Mouse (Mus musculus): ENCODE data around the gene Nrxn2. TPM values are rescaled to one million over a fixed set of nuclear protein-coding genes. Genes with fewer than 3 reads are reported as not detected.

Gene Nrxn2
- polyA plus RNA-seq, 1 experiment: 2.2 TPM

DNA sequence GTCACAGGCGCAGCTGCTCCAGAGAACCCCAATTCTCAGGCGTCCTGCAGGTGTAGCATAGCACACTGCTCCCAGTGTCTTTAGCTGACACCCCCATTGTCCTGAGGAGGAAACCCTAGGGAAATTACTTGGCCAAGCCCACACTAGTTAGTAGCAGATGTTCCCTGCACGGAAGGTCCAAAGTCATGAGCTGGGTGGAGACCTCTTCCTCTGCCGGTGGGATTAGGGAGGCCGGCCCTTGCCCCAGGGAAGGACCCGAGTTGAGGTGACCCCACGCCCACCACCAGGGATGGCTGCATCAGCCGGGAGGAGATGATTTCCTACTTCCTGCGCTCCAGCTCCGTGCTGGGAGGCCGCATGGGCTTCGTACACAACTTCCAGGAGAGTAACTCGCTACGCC is 5.7 kb upstream of the Nrxn2 start:
- H3K4me1 ChIP-seq (ENCODE audit: control insufficient read depth, insufficient read depth, insufficient read length): peaks cover 14% of the 10 kb centered on the region
- H3K4me3 ChIP-seq (ENCODE audit: extremely low read depth, insufficient read depth, insufficient read length): no peak overlapping the region
- no peak for DNase-seq (ENCODE audit: low read depth in 1 of 2, low spot score in 2 of 2)
- H3K36me3 ChIP-seq (ENCODE audit: control insufficient read depth, insufficient read depth, low read length): peaks cover 39% of the 10 kb centered on the region
- WGBS: 89% methylated on average over 14 of the region's 14 CpGs
- no peak overlapping the region for H3K27ac ChIP-seq (ENCODE audit: insufficient read depth, low read length)
- no peaks in the 10 kb centered on the region for H3K27me3 ChIP-seq (ENCODE audit: control insufficient read depth, insufficient read depth, low read length)
- TF ChIP-seq CTCF (IDR thresholded peaks at IDR 0.05; ENCODE audit: extremely low read depth, insufficient read depth, insufficient read length, insufficient replicate concordance): no peak
- no peak for TF ChIP-seq POLR2A (IDR thresholded peaks at IDR 0.05; ENCODE audit: low read depth, low read length)

DNA sequence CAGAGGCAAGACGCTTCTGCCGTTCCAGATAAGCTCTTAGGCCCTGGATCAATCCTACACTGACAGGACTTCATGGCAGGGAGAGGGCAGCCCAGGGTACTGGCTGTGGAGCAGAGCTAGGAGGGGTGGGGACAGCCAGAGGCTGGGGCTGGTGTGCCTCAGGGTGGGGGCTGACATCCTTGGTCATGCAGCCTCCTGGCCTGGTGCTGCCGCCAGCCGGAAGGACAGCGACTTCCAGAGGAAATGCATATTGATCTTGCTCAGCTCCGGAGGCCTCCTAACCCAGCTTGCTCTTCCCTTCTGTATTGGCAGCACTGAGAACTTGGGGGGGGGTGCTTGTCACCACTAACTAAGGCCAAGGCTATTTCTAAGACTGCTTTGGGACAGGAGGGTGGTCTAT is 3.1 kb upstream of the Nrxn2 start:
- Histone ChIP-seq H3K27ac (ENCODE audit: insufficient read depth, low read length) (no peak overlapping the region), H3K4me1 (ENCODE audit: control insufficient read depth, insufficient read depth, insufficient read length) (no peaks in the 10 kb centered on the region; the same call in none of the 2 replicates), H3K27me3 (ENCODE audit: control insufficient read depth, insufficient read depth, low read length) (peaks cover 9% of the 10 kb centered on the region; the same call in 1 of the 2 replicates), H3K36me3 (ENCODE audit: control insufficient read depth, insufficient read depth, low read length) (peaks cover 25% of the 10 kb centered on the region), H3K4me3 (ENCODE audit: extremely low read depth, insufficient read depth, insufficient read length) (no peak overlapping the region)
- no peak for DNase-seq (ENCODE audit: low read depth in 1 of 2, low spot score in 2 of 2)
- TF ChIP-seq POLR2A (IDR thresholded peaks at IDR 0.05; ENCODE audit: low read depth, low read length): no peak
- TF ChIP-seq CTCF (IDR thresholded peaks at IDR 0.05; ENCODE audit: extremely low read depth, insufficient read depth, insufficient read length, insufficient replicate concordance): no peak
- 76% methylated on average over 6 of the region's 6 CpGs for WGBS

- peaks cover 9% of the 10 kb centered on the region; the same call in 1 of the 2 replicates for H3K27me3 ChIP-seq (ENCODE audit: control insufficient read depth, insufficient read depth, low read length)
- no peaks in the 10 kb centered on the region; the same call in 1 of the 2 replicates for H3K4me1 ChIP-seq (ENCODE audit: control insufficient read depth, insufficient read depth, insufficient read length)
- 51% methylated on average over 9 of the region's 9 CpGs for WGBS
Measured at GRCm38 (mm10) chr19:6416124-6416770, 2.3 kb upstream of the Nrxn2 start.

GRCm38 (mm10) chr19:6416894-6417761 is 1.4 kb upstream of the Nrxn2 start:
- H3K36me3 ChIP-seq (ENCODE audit: control insufficient read depth, insufficient read depth, low read length): peaks cover 19% of the 10 kb centered on the region
- H3K4me3 ChIP-seq (ENCODE audit: extremely low read depth, insufficient read depth, insufficient read length): no peak overlapping the region
- no peak for TF ChIP-seq CTCF (IDR thresholded peaks at IDR 0.05; ENCODE audit: extremely low read depth, insufficient read depth, insufficient read length, insufficient replicate concordance)
- TF ChIP-seq POLR2A (IDR thresholded peaks at IDR 0.05; ENCODE audit: low read depth, low read length): no peak
- no peak overlapping the region for H3K27ac ChIP-seq (ENCODE audit: insufficient read depth, low read length)
- DNase-seq (ENCODE audit: low read depth in 1 of 2, low spot score in 2 of 2): no peak
- peaks cover 9% of the 10 kb centered on the region; the same call in 1 of the 2 replicates for H3K27me3 ChIP-seq (ENCODE audit: control insufficient read depth, insufficient read depth, low read length)
- no peaks in the 10 kb centered on the region; the same call in 1 of the 2 replicates for H3K4me1 ChIP-seq (ENCODE audit: control insufficient read depth, insufficient read depth, insufficient read length)
- 61% methylated on average over 12 of the region's 12 CpGs for WGBS

More at GRCm38 (mm10) chr19:6416124-6416770, 2.3 kb upstream of the Nrxn2 start:
- TF ChIP-seq CTCF (IDR thresholded peaks at IDR 0.05; ENCODE audit: extremely low read depth, insufficient read depth, insufficient read length, insufficient replicate concordance) (no peak), POLR2A (IDR thresholded peaks at IDR 0.05; ENCODE audit: low read depth, low read length) (no peak)
- H3K4me3 ChIP-seq (ENCODE audit: extremely low read depth, insufficient read depth, insufficient read length): no peak overlapping the region
- H3K36me3 ChIP-seq (ENCODE audit: control insufficient read depth, insufficient read depth, low read length): peaks cover 21% of the 10 kb centered on the region
- no peak for DNase-seq (ENCODE audit: low read depth in 1 of 2, low spot score in 2 of 2)
- no peak overlapping the region for H3K27ac ChIP-seq (ENCODE audit: insufficient read depth, low read length)

GRCm38 (mm10) chr19:6418984-6419692 is 607 bp downstream of the Nrxn2 start:
- DNase-seq (ENCODE audit: low read depth in 1 of 2, low spot score in 2 of 2): no peak
- Histone ChIP-seq H3K4me3 (ENCODE audit: extremely low read depth, insufficient read depth, insufficient read length) (no peak overlapping the region), H3K27ac (ENCODE audit: insufficient read depth, low read length) (no peak overlapping the region), H3K36me3 (ENCODE audit: control insufficient read depth, insufficient read depth, low read length) (peaks cover 3% of the 10 kb centered on the region), H3K4me1 (ENCODE audit: control insufficient read depth, insufficient read depth, insufficient read length) (no peaks in the 10 kb centered on the region; the same call in 1 of the 2 replicates), H3K27me3 (ENCODE audit: control insufficient read depth, insufficient read depth, low read length) (peaks cover 9% of the 10 kb centered on the region; the same call in 1 of the 2 replicates)
- 18% methylated on average over 19 of the region's 23 CpGs for WGBS
- TF ChIP-seq POLR2A (IDR thresholded peaks at IDR 0.05; ENCODE audit: low read depth, low read length) (no peak), CTCF (IDR thresholded peaks at IDR 0.05; ENCODE audit: extremely low read depth, insufficient read depth, insufficient read length, insufficient replicate concordance) (no peak)

DNA sequence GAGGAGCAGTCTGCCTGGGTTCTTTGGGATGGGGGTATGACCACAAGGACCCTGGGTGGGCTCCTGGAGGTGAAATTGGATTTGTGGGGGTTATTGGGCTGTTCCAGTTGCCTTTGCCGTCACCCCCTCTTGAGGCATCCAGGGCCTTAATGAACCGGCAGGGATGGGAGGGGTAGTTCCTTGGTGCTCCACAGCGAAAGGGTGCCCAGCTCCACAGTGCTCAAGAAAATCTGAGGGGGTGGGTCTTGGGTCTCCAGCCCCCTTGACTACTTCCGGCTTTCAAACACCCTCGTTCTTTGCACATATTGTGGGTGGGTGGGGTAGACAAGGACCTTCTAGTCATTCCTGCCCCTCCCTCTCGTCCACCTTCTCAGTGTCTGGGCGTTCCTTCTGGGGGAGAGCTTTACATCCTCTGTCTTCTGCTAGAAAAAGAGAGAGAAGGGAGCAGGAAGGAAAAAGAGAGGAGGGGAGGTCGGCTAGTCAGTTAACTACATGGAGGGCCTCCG is 1.3 kb downstream of the Nrxn2 start:
- peaks cover 9% of the 10 kb centered on the region; the same call in 1 of the 2 replicates for H3K27me3 ChIP-seq (ENCODE audit: control insufficient read depth, insufficient read depth, low read length)
- 58% methylated on average over 9 of the region's 9 CpGs for WGBS
- no peaks in the 10 kb centered on the region for H3K36me3 ChIP-seq (ENCODE audit: control insufficient read depth, insufficient read depth, low read length)
- no peaks in the 10 kb centered on the region; the same call in 1 of the 2 replicates for H3K4me1 ChIP-seq (ENCODE audit: control insufficient read depth, insufficient read depth, insufficient read length)
- DNase-seq (ENCODE audit: low read depth in 1 of 2, low spot score in 2 of 2): no peak
- H3K27ac ChIP-seq (ENCODE audit: insufficient read depth, low read length): no peak overlapping the region
- H3K4me3 ChIP-seq (ENCODE audit: extremely low read depth, insufficient read depth, insufficient read length): no peak overlapping the region
- no peak for TF ChIP-seq CTCF (IDR thresholded peaks at IDR 0.05; ENCODE audit: extremely low read depth, insufficient read depth, insufficient read length, insufficient replicate concordance)
- TF ChIP-seq POLR2A (IDR thresholded peaks at IDR 0.05; ENCODE audit: low read depth, low read length): no peak
